Mouse (Mus musculus) heart, adult 2 months (tissue): ENCODE data around the gene Tshz2.

ENCODE experiments used
- CTCF ChIP-seq: fragments of 200-600 bp; IDR thresholded peaks from 2 replicates; pipeline ENCODE4 v1.8.1; 2022; ENCODE audit warnings: antibody characterized with exemption, mild to moderate bottlenecking, moderate library complexity
- POLR2A ChIP-seq: fragments of 200-500 bp; IDR thresholded peaks from 2 replicates; pipeline ENCODE4 v1.6.1; 2011; ENCODE audit warnings: mild to moderate bottlenecking, low read depth, low read length, control low read depth; ENCODE audit not compliant: insufficient read depth

DNA sequence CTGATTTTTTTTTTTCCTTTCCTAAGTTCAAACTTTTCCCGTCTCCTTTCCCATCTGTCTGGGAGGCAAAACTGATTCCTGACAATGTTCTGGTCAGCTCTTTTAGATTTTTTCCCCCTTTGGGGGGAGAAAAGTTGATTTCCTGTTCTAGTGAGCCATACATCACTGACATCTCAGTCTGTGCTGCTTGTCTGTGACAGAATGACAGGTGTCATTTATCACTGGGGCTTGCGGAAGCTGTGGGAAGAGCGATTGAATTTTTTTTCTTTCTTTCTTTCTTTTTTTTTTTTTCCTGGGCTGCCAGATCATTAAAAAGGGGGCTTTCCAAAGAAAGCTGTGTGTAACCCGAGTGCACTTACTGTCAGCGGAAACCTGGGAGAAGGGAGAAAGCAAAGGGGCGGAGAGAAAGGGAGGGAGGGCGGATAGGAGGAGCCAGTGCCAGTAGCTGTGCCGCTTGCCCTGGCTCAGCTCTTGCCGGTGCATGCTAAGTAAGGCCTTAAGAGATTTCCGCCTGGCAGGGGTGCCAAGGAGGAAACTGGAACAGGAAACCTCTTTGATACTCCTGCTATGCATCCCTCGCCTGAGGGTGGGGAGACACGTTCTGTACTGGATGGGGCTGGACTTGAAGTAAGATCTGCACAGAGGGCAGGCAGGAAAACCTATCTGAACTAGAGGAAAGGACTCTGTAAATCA is 157.8 kb downstream of the Tshz2 start:
- TF ChIP-seq CTCF (no peak), POLR2A (no peak)
